ENCODE assay signal across 20 mouse cellular contexts in the genomic region with DNA sequence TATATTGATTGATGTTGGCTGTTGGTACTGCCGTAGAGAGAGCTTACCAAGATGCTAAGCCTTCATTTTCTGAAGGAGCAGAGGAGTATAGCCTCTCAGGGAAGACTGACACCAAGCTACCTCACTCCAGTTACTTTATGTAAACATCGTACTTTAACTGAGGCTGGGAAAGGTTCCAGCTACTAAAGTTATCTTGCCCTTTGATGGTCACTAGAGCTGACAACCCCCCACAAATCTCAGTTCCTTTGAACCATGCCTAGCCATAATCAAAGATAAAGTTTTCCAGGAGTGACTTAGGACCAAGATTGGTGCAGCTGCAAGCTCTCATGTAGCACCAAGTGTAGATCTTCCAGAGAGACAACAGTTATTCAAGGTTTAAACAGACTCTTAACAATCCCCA. TPM values are rescaled to one million over a fixed set of nuclear protein-coding genes. Genes with fewer than 3 reads are reported as not detected.
"Had no signal": no experiment of that assay in that cellular context is flagged by ENCODE, and none has a peak within 500 bp of the region (broad histone marks: within the 10 kb centered on the region; RNA-seq: fewer than 3 reads in every experiment).

No protein-coding gene starts in this region.

- H3K27me3 ChIP-seq: limb, embryonic 12.5 days; limb, embryonic 15.5 days; lung, embryonic 15.5 days had no signal

- H3K4me3 ChIP-seq: limb, embryonic 12.5 days; limb, embryonic 15.5 days; lung, embryonic 15.5 days had no signal

- H3K4me1 ChIP-seq: limb, embryonic 12.5 days; limb, embryonic 15.5 days had no signal

- H3K4me2 ChIP-seq: limb, embryonic 12.5 days; limb, embryonic 15.5 days; liver, embryonic 11.5 days; lung, embryonic 15.5 days; midbrain, embryonic 11.5 days had no signal

- H3K27ac ChIP-seq: hindbrain, postnatal 0 days; limb, embryonic 12.5 days; limb, embryonic 15.5 days; liver, embryonic 14.5 days; lung, embryonic 15.5 days had no signal

- H3K9ac ChIP-seq: limb, embryonic 12.5 days; limb, embryonic 15.5 days; liver, embryonic 14.5 days; liver, postnatal 0 days; lung, embryonic 15.5 days had no signal

- H3K36me3 ChIP-seq: limb, embryonic 12.5 days; limb, embryonic 15.5 days; lung, embryonic 15.5 days had no signal

- H3K9me3 ChIP-seq: limb, embryonic 12.5 days; limb, embryonic 15.5 days; lung, embryonic 15.5 days had no signal

- DNase-seq: kidney, adult 9 months; kidney, postnatal 36 days; left cerebral cortex, postnatal 4 days; liver, postnatal 0 days; lung, postnatal 10 days; lung, postnatal 36 days; midbrain, embryonic 14.5 days; thymus, postnatal 25 days had no signal

- ATAC-seq: hindbrain, postnatal 0 days; inflammation-experienced regulatory T-cells, adult 6 months; liver, postnatal 0 days had no signal

RNA-seq across cellular contexts. Expression of a gene that starts 22.5 kb away (rescaled TPM):
- polyA plus RNA-seq: hindbrain, postnatal 0 days; limb, embryonic 12.5 days; midbrain, embryonic 11.5 days; midbrain, embryonic 14.5 days; midbrain, postnatal 0 days; neural tube, embryonic 11.5 days; small intestine, adult 2 months; spleen, adult 2 months had no signal

RNA-seq across cellular contexts. Expression of a gene that starts 55.5 kb away (rescaled TPM):
- polyA plus RNA-seq: inflammation-experienced regulatory T-cells, adult 6 months had no signal
